Mouse (Mus musculus): ENCODE results near the gene Rapgef5. TPM values are rescaled to one million over a fixed set of nuclear protein-coding genes. Genes with fewer than 3 reads are reported as not detected.

Rapgef5 gene
- total RNA-seq, 1 experiment = 9.9 TPM

DNA sequence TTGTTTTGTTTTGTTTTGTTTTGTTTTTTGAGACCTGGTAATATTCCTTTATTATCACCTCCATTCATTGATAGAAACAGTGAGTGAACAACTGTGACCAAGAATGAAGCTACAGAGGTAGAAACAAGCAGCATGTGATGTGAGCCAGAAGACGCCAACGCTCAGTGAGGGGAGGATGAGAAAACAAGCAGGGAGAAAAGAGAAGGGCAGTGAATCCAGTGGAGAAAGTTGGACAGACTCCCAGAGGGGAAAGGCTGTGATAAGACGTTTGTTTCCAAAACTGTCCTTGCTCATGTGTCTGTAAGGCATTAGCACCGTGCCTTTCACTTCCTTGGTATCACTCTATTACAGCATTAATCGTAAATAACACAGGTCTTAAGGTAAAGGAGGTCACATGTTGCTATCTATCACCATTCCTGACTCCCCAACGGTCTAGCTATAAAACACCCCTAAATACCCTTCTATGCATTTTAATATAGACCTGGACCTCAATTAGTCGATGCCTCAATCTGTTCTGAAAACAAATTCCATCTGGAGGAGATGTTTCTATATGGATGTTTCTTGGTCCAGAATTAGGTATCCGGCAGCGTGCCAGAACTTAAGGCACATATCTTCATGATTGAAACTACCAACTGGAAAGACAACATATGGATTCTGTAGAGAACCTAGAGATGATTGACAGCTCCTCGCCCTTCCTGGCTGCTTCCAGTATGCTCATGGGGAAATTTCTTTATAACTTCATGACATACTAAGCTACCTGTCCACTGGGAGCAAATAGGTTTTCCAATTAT, 153.5 kb downstream of the Rapgef5 start:
- no peak for DNase-seq (ENCODE audit: low read depth, low spot score)
- no peak overlapping the region for H3K4me3 ChIP-seq (ENCODE audit: insufficient read depth in 1 of 2, low read depth in 1 of 2, low read length in 2 of 2, poor library complexity in 1 of 2, severe bottlenecking in 1 of 2)
- no peaks in the 10 kb centered on the region for H3K4me1 ChIP-seq (ENCODE audit: control insufficient read depth in 2 of 2, insufficient read depth in 2 of 2, low read length in 2 of 2, poor library complexity in 1 of 2)
- no peak overlapping the region for H3K9ac ChIP-seq (ENCODE audit: insufficient read depth, low read depth, low read length, poor library complexity, severe bottlenecking)
- no peak for TF ChIP-seq MAFK (IDR thresholded peaks at IDR 0.05; ENCODE audit: insufficient read depth, low read depth, low read length)
- no peak for TF ChIP-seq ZNF384 (IDR thresholded peaks at IDR 0.05; ENCODE audit: low read depth, low read length)
- TF ChIP-seq HCFC1 (IDR thresholded peaks at IDR 0.05; ENCODE audit: borderline replicate concordance, insufficient read depth, low read length) = no peak
- no peaks in the 10 kb centered on the region for H3K36me3 ChIP-seq (ENCODE audit: control insufficient read depth, insufficient read depth, low read length, poor library complexity, severe bottlenecking)
- in situ Hi-C loops (cut with MboI; ENCODE audit: low sequenced_read_pairs in 2 of 2, unreplicated experiment in 2 of 2) = no loop called here
- H3K27ac ChIP-seq (ENCODE audit: insufficient read depth, low read depth, low read length, poor library complexity, severe bottlenecking) = no peak overlapping the region
- H3K9me3 ChIP-seq (ENCODE audit: control insufficient read depth, insufficient read depth, low read depth, low read length) = no peaks in the 10 kb centered on the region

DNA sequence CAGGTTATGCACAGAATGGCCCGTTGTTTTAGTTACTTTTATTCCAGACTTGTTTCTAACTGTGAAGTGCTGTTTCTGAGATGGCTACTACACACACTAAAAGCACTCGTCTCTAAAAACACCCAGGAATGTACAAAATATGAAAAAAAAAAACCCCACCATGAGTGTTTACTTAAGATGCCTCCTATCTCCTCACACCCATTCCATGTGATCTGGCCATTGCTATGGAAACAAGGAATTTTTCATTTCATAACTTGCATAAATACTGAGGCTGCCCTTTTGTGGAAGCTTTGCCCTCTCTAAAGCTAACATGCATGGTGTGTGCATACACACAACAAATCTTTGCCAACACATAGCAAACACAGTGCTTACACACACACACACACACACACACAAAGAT, 156.9 kb downstream of the Rapgef5 start:
- in situ Hi-C loops (cut with MboI; ENCODE audit: low sequenced_read_pairs in 2 of 2, unreplicated experiment in 2 of 2) = no loop called here
- no peak overlapping the region for H3K27ac ChIP-seq (ENCODE audit: insufficient read depth, low read depth, low read length, poor library complexity, severe bottlenecking)
- no peaks in the 10 kb centered on the region for H3K9me3 ChIP-seq (ENCODE audit: control insufficient read depth, insufficient read depth, low read depth, low read length)
- TF ChIP-seq ZC3H11A (IDR thresholded peaks at IDR 0.05; ENCODE audit: borderline replicate concordance, low read depth, low read length) (no peak), CHD2 (IDR thresholded peaks at IDR 0.05; ENCODE audit: low read depth, low read length) (no peak), ZNF384 (IDR thresholded peaks at IDR 0.05; ENCODE audit: low read depth, low read length) (no peak), MAFK (IDR thresholded peaks at IDR 0.05; ENCODE audit: insufficient read depth, low read depth, low read length) (no peak), HCFC1 (IDR thresholded peaks at IDR 0.05; ENCODE audit: borderline replicate concordance, insufficient read depth, low read length) (no peak)
- H3K4me1 ChIP-seq (ENCODE audit: control insufficient read depth in 2 of 2, insufficient read depth in 2 of 2, low read length in 2 of 2, poor library complexity in 1 of 2) = no peaks in the 10 kb centered on the region
- DNase-seq (ENCODE audit: low read depth, low spot score) = no peak
- no peak overlapping the region for H3K4me3 ChIP-seq (ENCODE audit: insufficient read depth in 1 of 2, low read depth in 1 of 2, low read length in 2 of 2, poor library complexity in 1 of 2, severe bottlenecking in 1 of 2)
- no peaks in the 10 kb centered on the region for H3K36me3 ChIP-seq (ENCODE audit: control insufficient read depth, insufficient read depth, low read length, poor library complexity, severe bottlenecking)
- no peak overlapping the region for H3K9ac ChIP-seq (ENCODE audit: insufficient read depth, low read depth, low read length, poor library complexity, severe bottlenecking)

DNA sequence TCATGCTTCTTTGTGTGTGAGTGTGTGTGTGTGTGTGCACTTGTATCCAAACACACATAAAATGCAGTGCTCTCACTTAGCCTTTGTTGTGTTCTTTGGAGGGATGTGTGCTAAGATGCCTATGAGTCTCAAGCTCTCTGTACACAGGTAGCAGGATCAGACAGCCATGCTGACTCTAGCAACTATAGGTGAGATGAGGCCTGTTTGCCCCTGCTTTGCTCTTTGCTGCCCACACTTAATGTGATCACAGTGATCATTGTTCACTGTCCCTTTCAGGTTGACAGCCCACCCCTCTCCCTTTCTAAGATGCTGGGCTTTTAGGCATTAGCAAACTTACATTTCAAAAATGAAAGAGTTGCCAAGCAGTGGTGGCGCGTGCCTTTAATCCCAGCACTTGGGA, 158.2 kb downstream of the Rapgef5 start:
- Histone ChIP-seq H3K36me3 (ENCODE audit: control insufficient read depth, insufficient read depth, low read length, poor library complexity, severe bottlenecking) (no peaks in the 10 kb centered on the region), H3K27ac (ENCODE audit: insufficient read depth, low read depth, low read length, poor library complexity, severe bottlenecking) (no peak overlapping the region), H3K4me1 (ENCODE audit: control insufficient read depth in 2 of 2, insufficient read depth in 2 of 2, low read length in 2 of 2, poor library complexity in 1 of 2) (peaks cover 0 to under 1% of the 10 kb centered on the region in 2 experiments; a peak in 2 of 4 replicates), H3K9ac (ENCODE audit: insufficient read depth, low read depth, low read length, poor library complexity, severe bottlenecking) (no peak overlapping the region), H3K9me3 (ENCODE audit: control insufficient read depth, insufficient read depth, low read depth, low read length) (no peaks in the 10 kb centered on the region), H3K4me3 (ENCODE audit: insufficient read depth in 1 of 2, low read depth in 1 of 2, low read length in 2 of 2, poor library complexity in 1 of 2, severe bottlenecking in 1 of 2) (no peak overlapping the region)
- in situ Hi-C loops (cut with MboI; ENCODE audit: low sequenced_read_pairs in 2 of 2, unreplicated experiment in 2 of 2) = no loop called here
- TF ChIP-seq MAFK (IDR thresholded peaks at IDR 0.05; ENCODE audit: insufficient read depth, low read depth, low read length) (no peak), CHD2 (IDR thresholded peaks at IDR 0.05; ENCODE audit: low read depth, low read length) (no peak), ZC3H11A (IDR thresholded peaks at IDR 0.05; ENCODE audit: borderline replicate concordance, low read depth, low read length) (no peak), ZNF384 (IDR thresholded peaks at IDR 0.05; ENCODE audit: low read depth, low read length) (no peak), HCFC1 (IDR thresholded peaks at IDR 0.05; ENCODE audit: borderline replicate concordance, insufficient read depth, low read length) (no peak)
- no peak for DNase-seq (ENCODE audit: low read depth, low spot score)

DNA sequence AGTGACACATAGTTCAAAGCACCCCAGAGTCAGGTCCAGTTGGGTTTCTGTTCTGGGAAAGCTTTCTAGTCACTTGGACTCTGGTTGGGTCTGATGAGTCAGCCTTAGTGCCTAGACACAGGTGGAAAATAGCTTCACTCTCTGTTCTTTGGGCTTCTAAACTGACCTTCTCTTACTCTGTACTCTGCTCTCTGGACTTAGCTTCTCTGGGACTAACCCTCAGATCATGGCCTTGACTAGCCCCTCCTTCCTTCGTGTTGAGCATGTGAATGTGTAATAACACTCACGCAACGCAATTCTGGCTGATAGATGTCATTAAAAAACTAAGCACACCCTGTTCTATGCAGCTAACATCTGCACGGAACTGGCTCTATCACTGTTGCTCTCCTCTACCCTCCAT, 160.0 kb downstream of the Rapgef5 start:
- no peak overlapping the region for H3K27ac ChIP-seq (ENCODE audit: insufficient read depth, low read depth, low read length, poor library complexity, severe bottlenecking)
- H3K4me1 ChIP-seq (ENCODE audit: control insufficient read depth in 2 of 2, insufficient read depth in 2 of 2, low read length in 2 of 2, poor library complexity in 1 of 2) = peaks cover 4 to 12% of the 10 kb centered on the region in 2 experiments
- no peaks in the 10 kb centered on the region for H3K9me3 ChIP-seq (ENCODE audit: control insufficient read depth, insufficient read depth, low read depth, low read length)
- no peak for TF ChIP-seq CHD2 (IDR thresholded peaks at IDR 0.05; ENCODE audit: low read depth, low read length)
- TF ChIP-seq HCFC1 (IDR thresholded peaks at IDR 0.05; ENCODE audit: borderline replicate concordance, insufficient read depth, low read length) = no peak
- TF ChIP-seq ZC3H11A (IDR thresholded peaks at IDR 0.05; ENCODE audit: borderline replicate concordance, low read depth, low read length) = no peak
- TF ChIP-seq ZNF384 (IDR thresholded peaks at IDR 0.05; ENCODE audit: low read depth, low read length) = no peak
- no peak for TF ChIP-seq MAFK (IDR thresholded peaks at IDR 0.05; ENCODE audit: insufficient read depth, low read depth, low read length)
- DNase-seq (ENCODE audit: low read depth, low spot score) = no peak
- H3K4me3 ChIP-seq (ENCODE audit: insufficient read depth in 1 of 2, low read depth in 1 of 2, low read length in 2 of 2, poor library complexity in 1 of 2, severe bottlenecking in 1 of 2) = no peak overlapping the region
- no peak overlapping the region for H3K9ac ChIP-seq (ENCODE audit: insufficient read depth, low read depth, low read length, poor library complexity, severe bottlenecking)
- in situ Hi-C loops (cut with MboI; ENCODE audit: low sequenced_read_pairs in 2 of 2, unreplicated experiment in 2 of 2) = no loop called here
- H3K36me3 ChIP-seq (ENCODE audit: control insufficient read depth, insufficient read depth, low read length, poor library complexity, severe bottlenecking) = no peaks in the 10 kb centered on the region
